Mouse (Mus musculus): ENCODE measurements around the gene Brms1.
"Not testable (repeated sequence)": the region's sequence is repeated elsewhere in the genome, so short reads cannot be mapped to it uniquely, and the experiment has no call there.

Gene Brms1

DNA sequence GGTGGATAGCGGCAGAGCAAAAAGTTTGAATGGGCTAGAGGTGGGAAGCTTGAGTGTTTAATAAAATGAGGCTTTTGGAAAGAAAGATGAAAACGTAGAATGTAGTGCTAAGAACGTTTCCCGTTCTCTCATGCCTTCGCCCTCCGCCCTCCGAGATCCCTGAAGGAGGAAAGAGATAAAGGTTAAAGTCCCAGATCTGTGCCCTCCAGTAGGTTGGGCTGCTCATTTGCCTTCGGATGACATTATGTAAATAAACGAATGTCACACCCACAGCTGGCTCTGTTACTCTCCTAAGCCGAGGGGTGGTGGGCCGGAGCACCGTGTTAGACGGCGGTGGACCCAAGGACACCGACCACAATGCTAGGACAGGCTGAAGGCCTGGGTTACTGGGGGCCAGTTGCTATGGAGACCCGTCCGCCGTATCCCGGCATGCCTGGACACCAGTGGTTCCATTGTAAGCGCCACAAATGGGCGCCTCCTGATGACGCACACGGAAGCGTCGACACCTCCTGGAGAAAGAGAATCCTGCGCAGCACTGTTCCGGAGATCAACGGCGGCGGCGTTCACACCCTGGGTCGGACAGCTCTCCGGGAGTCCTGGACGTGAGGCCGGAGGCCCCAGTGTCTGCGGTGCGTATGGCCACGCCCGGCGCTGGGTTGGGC is at the start of gene Brms1:
Gene Brms1, plus strand, starts transcription at position 493 of the 662 bp plus-strand sequence.
- peak; percentile 92 to 97 for DNase-seq (ENCODE audit: inconsistent age in 2 of 2, low spot score in 1 of 2)

DNA sequence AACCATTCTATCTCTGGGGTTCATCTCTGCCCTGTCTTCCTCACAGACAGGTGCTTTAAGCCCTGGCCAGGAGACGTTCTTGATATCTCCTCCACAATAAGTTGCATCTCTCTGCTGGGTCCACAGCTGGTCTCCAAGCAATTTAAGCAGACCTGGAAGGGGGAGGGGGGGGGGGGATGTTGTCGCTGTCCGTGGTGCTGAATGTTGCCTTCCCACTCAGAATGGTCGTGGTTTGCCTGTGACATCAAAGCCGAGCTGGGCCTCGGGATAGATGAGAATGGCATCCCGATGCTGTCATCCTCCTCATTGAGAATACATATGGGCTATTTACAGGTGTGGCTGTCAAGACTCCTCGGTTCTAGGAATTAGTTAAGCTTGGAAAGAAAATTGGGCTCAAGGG is 48.8 kb upstream of the Brms1 start:
- no peak for DNase-seq (ENCODE audit: inconsistent age in 2 of 2, low spot score in 1 of 2)

DNA sequence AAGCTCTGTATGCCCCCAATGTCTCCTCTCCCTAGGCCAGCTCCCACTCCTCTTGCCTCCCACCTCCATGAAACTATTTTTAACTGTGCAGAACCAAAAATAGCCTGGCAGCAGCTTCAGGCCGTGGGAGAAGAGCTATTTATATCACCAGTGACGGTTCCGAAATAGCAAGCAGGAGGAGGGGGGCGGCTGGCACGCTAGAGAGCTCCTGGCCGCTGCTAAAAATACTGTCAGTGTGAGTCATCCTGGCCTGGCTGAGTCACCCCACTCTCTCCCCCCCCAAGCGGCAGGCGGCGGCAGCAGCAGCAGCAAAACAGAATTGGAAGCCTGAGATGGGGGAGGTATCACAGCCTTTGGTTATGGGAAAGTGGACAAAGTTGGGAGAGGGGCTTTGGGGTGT is 48.2 kb upstream of the Brms1 start:
- DNase-seq (ENCODE audit: inconsistent age in 2 of 2, low spot score in 1 of 2) = peak; percentile 89 to 93

DNA sequence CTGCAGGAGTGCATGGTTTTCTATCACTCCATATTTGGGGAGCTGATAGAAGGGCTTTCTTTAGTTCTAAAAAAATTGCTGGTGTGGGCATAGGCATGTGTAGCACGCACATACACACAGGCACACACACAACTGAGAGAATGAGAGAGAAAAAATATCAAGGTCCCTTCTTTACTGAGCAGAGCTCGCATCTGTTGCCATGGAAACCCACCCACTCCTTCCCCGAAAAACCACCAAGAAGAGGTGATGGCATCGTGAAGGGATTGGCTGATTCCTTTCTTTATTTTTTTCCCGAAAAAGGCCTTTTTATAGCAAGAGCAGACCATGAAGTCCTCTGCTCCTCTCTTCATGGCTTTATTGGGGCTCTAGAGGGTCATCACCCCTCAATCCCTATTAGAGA is 47.1 kb upstream of the Brms1 start:
- DNase-seq (ENCODE audit: inconsistent age in 2 of 2, low spot score in 1 of 2) = no peak

DNA sequence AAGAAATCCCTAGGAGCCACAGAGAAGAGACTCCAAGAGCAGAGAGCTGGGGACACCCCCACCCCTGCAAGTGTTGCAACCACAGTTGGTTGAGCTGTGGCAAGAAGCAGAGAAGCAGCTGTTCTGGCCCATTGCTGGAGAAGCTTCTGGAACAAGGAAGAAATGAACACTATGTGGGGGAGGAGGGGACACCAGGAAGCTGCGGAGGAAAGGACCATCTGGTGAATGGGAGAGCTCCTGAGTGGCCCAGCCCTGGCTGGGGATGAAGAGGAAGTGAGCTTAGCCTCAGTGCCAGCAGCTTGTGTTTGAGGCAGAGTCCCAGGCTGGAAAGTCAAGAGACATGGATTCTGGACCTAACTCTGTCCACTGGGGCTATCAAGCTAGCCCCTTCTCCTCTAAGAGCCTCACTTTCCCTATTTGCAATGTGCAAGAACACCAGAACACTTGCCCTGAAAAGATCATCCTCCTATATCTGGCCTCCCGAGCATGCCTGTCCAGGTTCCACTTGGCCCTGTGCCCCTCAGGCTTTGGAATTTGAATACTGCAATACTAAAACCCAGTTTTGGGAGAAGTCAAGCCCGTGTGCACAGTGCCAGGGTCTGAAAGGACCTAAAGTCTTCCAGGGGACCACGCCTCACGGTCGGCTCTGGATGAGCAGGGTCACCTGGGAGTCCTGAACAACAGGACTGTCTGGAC is 41.6 kb upstream of the Brms1 start:
- no peak for DNase-seq (ENCODE audit: inconsistent age in 2 of 2, low spot score in 1 of 2)

DNA sequence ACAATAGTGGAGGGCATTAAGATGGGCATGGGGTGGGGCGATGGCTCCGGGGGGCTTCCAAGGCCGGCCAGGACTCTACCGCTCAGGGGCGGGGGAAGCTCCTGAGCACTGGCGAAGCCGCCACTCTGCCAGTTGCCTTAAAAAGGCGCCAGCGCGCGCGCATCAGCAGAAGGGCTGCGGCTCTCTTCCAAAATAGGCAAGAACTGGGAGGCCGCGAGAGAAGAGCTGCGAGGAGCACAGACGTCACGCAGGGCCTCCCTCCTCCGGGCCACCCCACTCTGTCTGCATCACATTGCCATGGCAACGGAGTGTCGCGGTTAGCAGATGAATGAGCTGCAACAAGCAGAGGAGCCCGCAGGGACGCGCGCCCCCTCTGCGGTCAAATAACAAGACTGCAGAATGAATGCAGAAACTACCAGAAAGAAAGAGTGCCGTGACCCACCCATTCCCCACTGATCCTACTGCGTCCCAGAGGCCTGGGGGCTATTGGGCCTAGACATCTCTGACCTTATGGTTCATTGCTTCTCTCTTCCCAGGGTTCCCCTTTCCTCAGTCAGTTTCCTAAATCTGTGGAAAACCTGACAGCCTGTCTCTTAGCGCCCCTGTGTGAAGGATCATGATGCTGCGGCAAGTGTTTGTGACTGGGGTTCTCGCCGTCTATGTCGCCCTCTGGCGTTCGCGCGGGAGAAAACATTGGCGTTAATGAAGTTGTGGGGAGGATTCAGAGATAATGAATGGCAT is 39.3 kb upstream of the Brms1 start:
- peak; percentile 79 to 92 for DNase-seq (ENCODE audit: inconsistent age in 2 of 2, low spot score in 1 of 2)

DNA sequence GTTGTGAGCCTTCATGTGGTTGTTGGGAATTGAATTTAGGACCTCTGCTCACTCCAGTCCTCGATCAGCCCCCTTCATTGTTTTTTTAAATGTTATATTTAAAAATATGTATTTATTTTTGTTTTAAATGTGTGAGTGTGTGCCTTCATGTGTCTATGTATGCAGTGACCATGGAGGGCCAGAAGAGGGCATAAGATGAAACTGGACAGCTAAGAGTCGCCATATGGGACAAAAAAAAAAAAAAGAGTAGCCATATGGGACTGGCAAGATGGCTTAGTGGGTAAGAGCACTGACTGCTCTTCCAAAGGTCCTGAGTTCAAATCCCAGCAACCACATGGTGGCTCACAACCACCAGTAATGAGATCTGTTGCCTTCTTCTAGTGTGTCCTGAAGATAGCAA is 37.5 kb upstream of the Brms1 start:
- not testable (repeated sequence) for DNase-seq (ENCODE audit: inconsistent age in 2 of 2, low spot score in 1 of 2)

DNA sequence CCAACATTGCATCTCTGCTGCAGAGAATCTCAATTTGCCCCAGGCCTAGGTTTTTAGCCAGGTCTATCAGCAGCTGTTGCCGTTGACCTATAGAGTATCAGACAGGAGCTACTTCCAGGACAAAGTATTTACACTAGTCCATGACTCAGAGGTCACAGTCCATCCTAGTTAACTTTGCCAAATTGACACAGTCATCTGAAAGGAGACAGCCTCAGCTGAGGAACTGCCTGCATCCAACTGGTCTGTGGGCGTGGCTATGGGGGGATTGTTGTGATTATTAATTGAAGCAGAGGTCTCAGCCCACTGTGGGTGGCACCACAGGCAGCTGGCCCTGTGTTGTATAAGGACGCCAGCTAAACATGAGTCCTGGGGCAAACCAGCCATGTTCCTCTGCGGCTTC is 36.2 kb upstream of the Brms1 start:
- DNase-seq (ENCODE audit: inconsistent age in 2 of 2, low spot score in 1 of 2) = no peak

DNA sequence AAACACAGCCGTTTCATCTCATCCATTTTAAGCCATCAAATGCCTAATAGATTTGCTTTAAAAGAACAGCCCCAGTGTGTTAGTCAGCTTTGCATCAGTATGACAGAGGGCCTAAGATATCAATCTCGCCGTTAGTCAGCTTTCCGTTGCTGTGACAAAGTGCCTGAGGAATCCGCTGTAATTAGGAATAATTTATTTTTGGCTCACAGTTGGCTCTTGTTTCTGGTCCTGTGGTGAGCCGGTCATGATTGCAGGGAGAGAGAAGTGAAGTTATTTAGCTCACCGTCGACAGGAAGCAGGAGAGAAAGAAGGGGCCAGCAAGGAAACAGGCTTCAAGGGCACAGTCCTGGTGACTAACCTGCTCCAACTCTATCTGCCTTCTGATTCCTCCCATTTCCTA is 28.0 kb upstream of the Brms1 start:
- no peak for DNase-seq (ENCODE audit: inconsistent age in 2 of 2, low spot score in 1 of 2)

DNA sequence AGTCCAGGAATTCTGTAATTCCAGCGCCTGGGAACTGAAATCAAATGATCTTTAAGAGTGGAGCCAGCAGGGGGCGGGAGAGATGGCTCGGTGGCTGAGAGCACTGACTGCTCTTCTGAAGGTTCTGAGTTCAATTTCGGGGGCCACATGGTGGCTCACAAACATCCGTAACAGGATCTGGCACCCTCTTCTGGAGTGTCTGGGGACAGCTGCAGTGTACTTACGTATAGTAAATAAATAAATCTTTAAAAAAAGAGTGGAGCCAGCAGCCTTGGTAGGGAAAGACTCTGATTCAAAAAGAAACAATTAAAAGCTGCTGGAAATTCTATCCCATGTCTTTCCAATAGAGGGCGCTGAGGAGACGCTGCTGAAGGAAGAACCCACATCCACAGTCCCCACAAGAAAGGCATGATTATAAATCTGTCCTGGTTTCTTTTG is 26.2 kb upstream of the Brms1 start:
- DNase-seq (ENCODE audit: inconsistent age in 2 of 2, low spot score in 1 of 2) = peak in 1 of 2 experiments; percentile 75

DNA sequence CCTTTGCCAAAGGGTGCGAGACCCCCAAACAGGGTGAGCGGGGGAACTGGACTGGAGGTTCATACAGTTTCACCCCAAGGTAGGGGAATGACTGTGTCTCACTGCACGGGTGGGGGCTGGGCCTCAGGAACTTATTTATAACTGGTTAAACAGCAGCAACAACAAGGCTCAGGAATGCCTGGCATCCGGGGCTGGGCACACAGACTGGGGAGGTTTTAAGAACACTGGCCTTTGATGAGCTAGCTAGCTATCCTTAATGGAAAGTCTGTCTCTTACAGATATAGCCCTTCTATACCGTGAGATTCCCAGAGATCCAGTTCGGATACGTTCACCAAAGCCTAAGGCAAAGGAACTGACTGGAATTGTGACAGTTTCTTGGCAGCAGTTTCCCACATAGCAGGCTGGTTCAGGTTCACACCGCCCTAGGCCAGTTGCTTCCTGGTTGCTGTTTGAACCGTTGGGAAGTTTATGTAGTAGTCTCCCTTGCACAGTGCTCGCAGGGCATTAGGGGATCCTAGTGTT is 24.9 kb upstream of the Brms1 start:
- no peak for DNase-seq (ENCODE audit: inconsistent age in 2 of 2, low spot score in 1 of 2)

DNA sequence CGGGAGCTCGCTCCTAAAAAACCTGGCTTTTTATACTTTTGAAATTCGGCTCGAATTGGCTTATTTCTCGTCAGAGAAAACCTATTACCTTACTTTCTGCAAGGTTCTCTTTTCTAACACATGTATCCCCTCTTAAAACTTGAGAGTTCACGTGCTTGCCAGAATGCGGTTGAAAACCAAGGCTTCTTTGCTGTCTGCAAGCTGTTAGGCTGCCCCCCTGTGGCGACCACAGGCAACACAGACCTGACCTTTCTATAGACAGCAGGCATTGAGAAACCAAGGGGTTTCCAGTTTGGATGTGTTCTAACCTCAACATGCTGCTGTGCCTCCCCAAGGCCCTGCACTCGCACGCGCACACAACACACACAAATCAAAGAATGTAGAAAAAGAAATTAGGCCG is 24.4 kb upstream of the Brms1 start:
- peak; percentile 57 to 87 for DNase-seq (ENCODE audit: inconsistent age in 2 of 2, low spot score in 1 of 2)

DNA sequence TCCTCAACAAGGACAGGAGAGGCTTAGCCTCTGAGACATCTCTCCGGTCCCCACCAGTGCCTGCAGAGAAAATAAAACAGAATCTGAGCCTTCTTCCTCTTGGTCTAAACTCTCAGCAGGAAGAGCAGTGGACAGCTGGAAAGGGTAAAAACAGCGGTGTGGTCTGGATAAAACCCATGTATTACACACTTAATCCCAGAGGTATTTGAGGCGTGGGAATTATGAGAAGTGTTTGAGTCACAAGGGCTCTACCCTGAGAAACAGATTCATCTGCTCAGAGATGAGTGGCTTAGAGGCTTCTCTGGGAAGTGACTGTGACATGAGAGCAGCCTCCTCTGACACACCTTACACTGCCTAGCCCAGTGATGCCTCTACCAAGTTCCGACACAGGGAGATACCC is 23.5 kb upstream of the Brms1 start:
- no peak for DNase-seq (ENCODE audit: inconsistent age in 2 of 2, low spot score in 1 of 2)

DNA sequence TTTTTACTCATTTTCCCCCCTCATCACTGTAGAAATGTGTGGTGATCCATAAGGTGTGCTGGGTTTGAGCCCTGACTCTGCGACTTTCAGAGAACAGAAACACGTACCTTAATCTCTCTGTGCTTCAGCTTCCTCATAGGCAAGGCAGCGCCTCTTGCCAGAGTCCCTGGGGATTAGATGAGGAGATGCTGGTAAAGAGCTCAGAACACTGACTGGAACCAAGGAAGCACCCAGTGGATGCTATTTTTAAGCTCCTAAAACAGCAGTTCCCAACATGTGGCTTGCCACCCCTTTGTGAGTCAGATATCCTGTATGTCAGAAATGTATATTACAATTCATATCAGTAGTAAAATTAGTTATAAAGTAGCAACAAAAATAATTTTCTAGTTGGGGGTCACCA is 23.0 kb upstream of the Brms1 start:
- no peak for DNase-seq (ENCODE audit: inconsistent age in 2 of 2, low spot score in 1 of 2)

DNA sequence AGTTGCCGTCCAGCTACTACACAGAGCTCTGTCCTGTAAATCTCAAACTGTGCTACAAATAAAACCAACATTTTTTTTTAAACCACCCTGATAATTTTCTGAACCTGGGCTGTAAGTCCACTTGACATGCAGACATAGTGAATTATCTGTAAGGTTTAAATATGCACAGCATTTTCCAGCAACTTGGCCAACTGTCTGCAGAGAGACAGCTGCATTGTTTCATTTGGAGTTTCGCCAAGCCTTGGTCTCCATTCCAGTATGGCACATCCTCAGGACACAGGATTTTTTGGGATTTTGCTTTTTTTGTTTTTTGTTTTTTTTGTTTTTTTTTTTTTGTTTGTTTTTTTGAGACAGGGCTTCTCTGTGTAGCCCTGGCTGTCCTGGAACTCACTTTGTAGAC is 19.7 kb upstream of the Brms1 start:
- no peak for DNase-seq (ENCODE audit: inconsistent age in 2 of 2, low spot score in 1 of 2)

DNA sequence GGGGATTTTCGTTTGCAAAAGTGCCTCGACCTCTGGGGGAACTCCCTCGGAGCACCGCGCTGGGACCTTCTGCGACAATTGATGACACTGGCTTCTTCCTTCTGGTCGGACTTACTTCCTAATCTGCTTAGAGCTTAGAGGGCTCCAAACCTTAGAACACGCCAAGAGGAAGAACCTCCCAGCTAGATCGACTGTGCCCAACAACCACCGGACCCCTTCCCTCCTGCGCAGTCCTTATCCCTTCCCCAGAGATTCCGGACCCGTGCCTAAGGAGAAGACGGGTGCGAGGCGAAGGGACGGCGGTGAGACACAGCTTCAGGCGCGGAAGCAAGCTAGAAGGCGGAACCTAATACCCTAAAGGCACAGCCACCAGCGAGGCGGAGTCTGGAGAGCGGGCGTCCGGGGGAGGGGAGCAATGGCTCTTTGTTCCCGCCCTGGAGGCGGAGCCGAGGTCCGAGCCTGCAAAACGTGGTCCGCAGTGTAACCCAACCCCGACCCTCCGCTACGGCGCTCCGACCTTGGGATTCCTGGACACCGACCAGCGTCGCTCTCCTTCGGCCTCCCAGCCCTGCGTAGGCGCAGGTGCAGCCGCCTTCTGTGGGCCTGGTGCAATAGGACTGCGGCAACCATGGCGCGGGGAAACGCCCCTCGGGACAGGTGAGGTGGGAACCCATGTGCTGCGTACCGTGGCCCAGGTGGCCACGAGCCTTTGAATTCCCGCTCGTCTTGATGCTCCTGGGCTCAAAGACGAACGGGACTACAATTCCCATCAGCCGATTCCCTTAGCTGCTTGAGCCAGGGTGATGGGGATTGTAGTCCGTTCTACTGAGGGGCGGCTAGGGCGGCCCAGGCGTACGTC is 17.3 kb upstream of the Brms1 start, which contains the start of gene Slc29a2:
Gene Slc29a2, plus strand, starts transcription at position 240 of the 859 bp plus-strand sequence.
- peak; percentile 96 to 98 for DNase-seq (ENCODE audit: inconsistent age in 2 of 2, low spot score in 1 of 2)

DNA sequence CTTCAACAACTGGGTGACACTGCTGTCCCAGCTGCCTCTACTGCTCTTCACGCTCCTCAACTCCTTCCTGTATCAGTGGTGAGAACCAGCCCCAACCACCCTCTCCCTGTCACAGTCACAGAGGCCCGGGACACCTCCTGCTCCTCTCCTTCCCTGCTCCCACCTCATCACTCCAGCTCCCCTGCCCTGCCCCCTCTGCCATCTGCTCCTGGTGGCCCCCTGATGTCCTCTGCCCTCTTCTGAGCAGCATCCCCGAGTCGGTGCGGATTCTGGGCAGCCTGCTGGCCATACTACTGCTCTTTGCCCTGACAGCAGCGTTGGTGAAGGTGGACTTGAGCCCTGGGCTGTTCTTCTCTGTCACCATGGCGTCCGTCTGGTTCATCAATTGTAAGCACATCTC is 15.0 kb upstream of the Brms1 start:
- DNase-seq (ENCODE audit: inconsistent age in 2 of 2, low spot score in 1 of 2) = peak in 1 of 2 experiments; percentile 30

DNA sequence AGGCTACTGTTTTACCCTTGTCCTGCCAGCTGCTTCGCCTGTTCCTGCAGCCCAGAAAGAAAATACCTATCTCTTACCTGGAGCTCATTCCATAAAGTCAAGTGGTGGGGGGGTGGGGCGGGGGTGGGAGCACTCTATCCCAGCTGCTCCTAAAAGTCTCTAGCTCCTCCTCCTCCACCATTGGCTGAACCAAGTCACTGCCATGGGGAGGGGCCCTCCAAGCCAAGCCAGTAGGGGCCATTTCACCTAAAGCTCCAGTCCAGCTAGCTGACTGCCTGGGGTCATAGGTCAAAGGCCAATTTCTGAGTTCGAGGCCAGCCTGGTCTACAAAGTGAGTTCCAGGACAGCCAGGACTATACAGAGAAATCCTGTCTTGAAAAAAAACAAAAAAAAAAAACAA is 8.5 kb upstream of the Brms1 start:
- DNase-seq (ENCODE audit: inconsistent age in 2 of 2, low spot score in 1 of 2) = no peak

DNA sequence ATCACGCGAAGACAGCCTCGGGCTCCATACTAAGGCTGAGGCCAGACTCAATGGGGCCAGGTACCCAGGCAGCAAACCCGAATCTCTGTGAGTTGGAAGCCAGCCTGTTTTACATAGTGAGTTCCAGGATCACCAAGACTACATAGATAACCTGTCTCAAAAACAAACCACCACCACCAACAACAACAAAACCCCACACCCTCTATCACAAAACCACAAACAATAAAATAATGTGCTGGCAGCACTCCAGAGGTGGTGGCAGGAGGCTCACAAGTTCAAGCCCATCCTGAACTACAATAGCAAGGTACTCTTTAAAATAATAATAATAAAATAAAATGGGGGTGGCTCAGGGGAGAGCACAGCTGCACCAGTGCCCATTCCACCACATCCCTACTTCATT is 4.6 kb upstream of the Brms1 start:
- no peak for DNase-seq (ENCODE audit: inconsistent age in 2 of 2, low spot score in 1 of 2)

DNA sequence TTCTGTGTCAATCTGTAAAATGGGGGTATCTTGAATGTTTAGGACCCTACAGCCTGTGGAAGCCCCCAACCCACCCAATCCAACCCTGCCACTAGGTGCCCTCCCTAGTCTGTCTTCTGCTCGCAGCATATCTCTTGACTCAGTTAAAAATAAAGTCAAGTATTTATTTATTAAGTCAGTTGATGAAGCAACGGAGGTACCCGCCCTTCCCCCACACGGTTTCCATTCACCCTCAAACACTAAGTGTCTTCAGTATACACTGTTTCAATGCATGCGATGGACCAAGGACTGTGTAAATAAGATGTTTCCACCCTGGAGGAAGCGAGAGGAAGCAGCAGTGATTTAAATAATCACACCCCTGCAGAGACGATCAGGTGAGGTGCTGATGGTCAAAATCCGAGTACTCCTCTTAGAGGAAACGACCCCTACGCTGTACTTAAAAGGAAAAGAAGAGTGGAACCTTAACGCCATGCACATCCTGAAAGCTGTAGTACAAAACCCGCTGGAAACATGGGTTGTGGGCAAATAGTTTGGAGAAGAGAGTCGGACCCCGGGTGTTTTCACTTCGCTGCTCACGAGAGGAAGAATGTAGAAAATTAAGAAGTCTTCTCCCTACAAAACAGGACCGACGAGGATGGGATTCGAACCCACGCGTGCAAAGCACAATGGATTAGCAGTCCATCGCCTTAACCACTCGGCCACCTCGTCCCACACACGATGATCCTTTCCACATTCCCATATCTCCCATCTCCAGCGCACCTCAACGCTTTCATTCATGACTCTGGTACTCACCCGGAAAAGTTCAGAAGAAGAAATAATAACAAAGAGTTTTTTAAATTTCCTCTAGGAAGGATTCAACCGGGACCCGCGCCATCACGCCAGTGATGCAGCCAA is 3.2 kb upstream of the Brms1 start:
- peak; percentile 86 to 95 for DNase-seq (ENCODE audit: inconsistent age in 2 of 2, low spot score in 1 of 2)
